8 mouse cellular contexts compared by ENCODE assay signal in the genomic region with DNA sequence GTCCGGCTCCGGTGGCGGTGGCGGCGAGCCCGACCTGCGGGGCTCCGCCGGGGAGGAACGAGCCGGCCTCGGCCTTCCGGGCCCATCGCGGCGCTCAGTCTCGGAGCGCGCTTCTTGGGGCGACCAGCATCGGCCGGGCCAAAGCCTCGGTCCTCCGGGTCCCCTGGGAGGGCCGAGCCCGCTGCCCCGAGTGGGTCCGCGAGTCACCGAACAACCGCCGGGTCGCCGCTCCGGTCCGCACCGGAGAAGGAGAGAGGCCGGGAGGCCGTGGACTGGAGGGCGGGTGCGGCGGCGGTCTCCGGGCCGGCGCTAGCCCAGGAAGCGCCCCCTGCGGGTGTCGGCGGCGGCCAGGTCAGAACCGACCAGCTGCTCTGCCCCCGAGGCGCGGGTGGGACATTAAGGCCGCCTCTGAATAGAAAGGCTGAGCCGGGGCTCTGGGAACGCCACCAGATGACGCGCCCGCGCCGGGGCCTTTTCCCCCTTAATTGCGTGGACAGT. TPM values are rescaled to one million over a fixed set of nuclear protein-coding genes. Genes with fewer than 3 reads are reported as not detected.
A peak's percentile ranks its signal among the peaks of the same experiment; 100 is the strongest.
DNase-seq lines count a peak whose midpoint lies in the region; ATAC-seq and TF ChIP-seq lines count a peak whose summit lies in the region.

No protein-coding gene starts in this region.

- no peaks in the 10 kb centered on the region for H3K9me3 ChIP-seq in forebrain, embryonic 12.5 days
- no peaks in the 10 kb centered on the region for H3K9me3 ChIP-seq in intestine, postnatal 0 days (ENCODE audit: control insufficient read depth)
- no peaks in the 10 kb centered on the region for H3K9me3 ChIP-seq in midbrain, embryonic 13.5 days

- intact Hi-C loops in left cerebral cortex, postnatal 36 days (cut with DNase I) = loop anchor here (10.0 kb wide), 1 partner anchor 796 kb away; the partner anchor contains the start of gene Pou3f2

- WGBS in forebrain, embryonic 12.5 days = under 1% methylated on average over 52 of the region's 64 CpGs
- under 1% methylated on average over 52 of the region's 64 CpGs for WGBS in intestine, postnatal 0 days
- WGBS in midbrain, embryonic 13.5 days = 0% methylated on average over 39 of the region's 64 CpGs

- peaks cover 39% of the 10 kb centered on the region for H3K4me1 ChIP-seq in forebrain, embryonic 12.5 days
- H3K4me1 ChIP-seq in intestine, postnatal 0 days (replicated peaks; ENCODE audit: control insufficient read depth, insufficient read depth, low read length) = 0 out of 2 replicates have a peak, but pooled peaks cover 5% of the 10 kb centered on the region
- peaks cover 36% of the 10 kb centered on the region for H3K4me1 ChIP-seq in midbrain, embryonic 13.5 days (replicated peaks)

- peak overlapping the region; percentile 63 for H3K9ac ChIP-seq in forebrain, embryonic 12.5 days
- H3K9ac ChIP-seq in intestine, postnatal 0 days (ENCODE audit: low read depth, low read length) = no peak overlapping the region
- peak overlapping the region; percentile 61 for H3K9ac ChIP-seq in midbrain, embryonic 13.5 days (replicated peaks)

- DNase-seq in cerebellum, postnatal 25 days = peak; percentile 56 to 57
- DNase-seq in cerebellum, adult 9-11 months = no peak
- peak; percentile 7 for DNase-seq in MN1 (ENCODE audit: low spot score)
- no peak for DNase-seq in urinary bladder, adult 2 months (ENCODE audit: low spot score)
- DNase-seq in left cerebral cortex, postnatal 36 days (ENCODE audit: low spot score in 2 of 2) = no peak

- peak overlapping the region; percentile 49 for H3K4me3 ChIP-seq in forebrain, embryonic 12.5 days (replicated peaks)
- H3K4me3 ChIP-seq in intestine, postnatal 0 days (ENCODE audit: low read depth, low read length) = peak overlapping the region; percentile 62
- H3K4me3 ChIP-seq in midbrain, embryonic 13.5 days (replicated peaks) = peak overlapping the region; percentile 49

- peak; percentile 66 for ATAC-seq in forebrain, embryonic 12.5 days (ENCODE audit: low FRiP score)
- 0 out of 2 replicates have a peak, but pooled peaks have one; percentile 6 for ATAC-seq in intestine, postnatal 0 days
- ATAC-seq in midbrain, embryonic 13.5 days = peak; percentile 69

- H3K27ac ChIP-seq in forebrain, embryonic 12.5 days = peak overlapping the region; percentile 76
- no peak overlapping the region for H3K27ac ChIP-seq in intestine, postnatal 0 days (ENCODE audit: low read depth, low read length)
- H3K27ac ChIP-seq in midbrain, embryonic 13.5 days = peak overlapping the region; percentile 68

- H3K4me2 ChIP-seq in forebrain, embryonic 12.5 days = peak overlapping the region; percentile 86
- peak overlapping the region; percentile 96 for H3K4me2 ChIP-seq in intestine, postnatal 0 days (replicated peaks; ENCODE audit: low read depth)
- peak overlapping the region; percentile 79 for H3K4me2 ChIP-seq in midbrain, embryonic 13.5 days (replicated peaks)

- H3K36me3 ChIP-seq in forebrain, embryonic 12.5 days (replicated peaks) = no peaks in the 10 kb centered on the region
- no peaks in the 10 kb centered on the region for H3K36me3 ChIP-seq in intestine, postnatal 0 days (ENCODE audit: control insufficient read depth, insufficient read depth)
- no peaks in the 10 kb centered on the region for H3K36me3 ChIP-seq in midbrain, embryonic 13.5 days

- peaks cover 88% of the 10 kb centered on the region for H3K27me3 ChIP-seq in forebrain, embryonic 12.5 days
- H3K27me3 ChIP-seq in intestine, postnatal 0 days (replicated peaks; ENCODE audit: control insufficient read depth, insufficient read depth, low read length) = peaks cover 91% of the 10 kb centered on the region
- H3K27me3 ChIP-seq in midbrain, embryonic 13.5 days = peaks cover 93% of the 10 kb centered on the region

- peak; percentile 24; the same call in 1 of the 2 replicates for TF ChIP-seq CTCF in intestine, postnatal 0 days (IDR thresholded peaks at IDR 0.05; ENCODE audit: low read depth)

RNA-seq across cellular contexts. Expression of gene Prdm13, which starts 3.0 kb away (rescaled TPM):
- polyA plus RNA-seq in forebrain, embryonic 12.5 days (2016; fragmentation: Nextera tagmentation; extraction: Ambion mirVana) = 0.42 and 0.60 TPM in 2 replicates
- not detected in 2 replicates for polyA plus RNA-seq in intestine, postnatal 0 days (2015; fragmentation: Nextera tagmentation; extraction: Ambion mirVana)
- 0.28 and 0.45 TPM in 2 replicates for polyA plus RNA-seq in midbrain, embryonic 13.5 days (2015; fragmentation: Nextera tagmentation; extraction: Ambion mirVana)
- not detected in 2 replicates for polyA plus RNA-seq in urinary bladder, adult 2 months (2012; rRNA removed)
- not detected for total RNA-seq in left cerebral cortex, postnatal 36 days (2021)

RNA-seq across cellular contexts. Expression of gene Ccnc, which starts 38.7 kb away (rescaled TPM):
- polyA plus RNA-seq in forebrain, embryonic 12.5 days (2016; fragmentation: Nextera tagmentation; extraction: Ambion mirVana) = 63.7 and 67.2 TPM in 2 replicates
- polyA plus RNA-seq in intestine, postnatal 0 days (2015; fragmentation: Nextera tagmentation; extraction: Ambion mirVana) = 20.2 and 20.7 TPM in 2 replicates
- polyA plus RNA-seq in midbrain, embryonic 13.5 days (2015; fragmentation: Nextera tagmentation; extraction: Ambion mirVana) = 65.7 and 75.0 TPM in 2 replicates
- 17.7 and 21.3 TPM in 2 replicates for polyA plus RNA-seq in urinary bladder, adult 2 months (2012; rRNA removed)
- 10 to 100 TPM; 28.8 to 38.9 TPM for total RNA-seq in left cerebral cortex, postnatal 36 days (2021)

Comparison
In these comparisons a context has a peak if more than half of its experiments do, and no peak if none do; other contexts are left out.
1. DNase-seq: peak in cerebellum, postnatal 25 days (2 of 2) and MN1 (single experiment); none in cerebellum, adult 9-11 months (single experiment), urinary bladder, adult 2 months (single experiment) and left cerebral cortex, postnatal 36 days (0 of 2).
2. ATAC-seq: peak in every context shown above with its lines; median percentile 69 in midbrain, embryonic 13.5 days; 66 in forebrain, embryonic 12.5 days; 6 in intestine, postnatal 0 days.
3. Peak in every context shown above with its lines, with median percentiles within 50 percentile points of each other: H3K4me2 ChIP-seq and H3K4me3 ChIP-seq.